Mouse (Mus musculus) CH12.LX (cell line): ENCODE data around the gene Rtl4. TPM values are rescaled to one million over a fixed set of nuclear protein-coding genes. Genes with fewer than 3 reads are reported as not detected.

Source experiments
- DNase-seq: peaks from one replicate; pipeline ENCODE4 v3.0.0-alpha.2; 2013; ENCODE audit errors: extremely low read depth
- H3K27ac ChIP-seq: 2 replicates; pipeline ENCODE4 v1.5.1; 2012; ENCODE audit warnings: low read depth, mild to moderate bottlenecking, control low read depth, moderate library complexity; ENCODE audit not compliant: insufficient read depth
- H3K27me3 ChIP-seq: replicated peaks from 2 replicates; pipeline ENCODE3; 2012; ENCODE audit warnings: inconsistent platforms
- H3K36me3 ChIP-seq, 2 experiments: replicated peaks in 1 of 2; 2 replicates each; pipeline versions ENCODE3 to v1.6.1; 2012; ENCODE audit warnings: inconsistent platforms in 1 of 2, low read length in 1 of 2, mild to moderate bottlenecking in 1 of 2, mixed read lengths in 1 of 2, moderate library complexity in 1 of 2; ENCODE audit not compliant: control insufficient read depth in 1 of 2, insufficient read depth in 1 of 2
- H3K4me1 ChIP-seq, 2 experiments: 2 replicates each; pipeline ENCODE4 v1.6.1; 2012; ENCODE audit warnings: inconsistent platforms in 1 of 2, moderate library complexity in 1 of 2; ENCODE audit not compliant: insufficient read depth in 2 of 2, control insufficient read depth in 1 of 2
- H3K4me2 ChIP-seq: 2 replicates; pipeline ENCODE4 v1.6.1; 2012; ENCODE audit warnings: low read depth, mild to moderate bottlenecking, control low read depth; ENCODE audit not compliant: poor library complexity, insufficient read depth, severe bottlenecking
- H3K4me3 ChIP-seq, 3 experiments: fragments of 150-350 bp in 1 of 3; sonication (generic) in 1 of 3; replicated peaks in 1 of 3; 2 replicates each; pipeline versions ENCODE3 to v1.5.1; 2011 to 2012; ENCODE audit warnings: low read depth in 2 of 3, low read length in 2 of 3, mild to moderate bottlenecking in 2 of 3, moderate library complexity in 2 of 3, control low read depth in 1 of 3, improper control_type of control experiment in 1 of 3, inconsistent platforms in 1 of 3, mixed read lengths in 1 of 3; ENCODE audit not compliant: poor library complexity in 1 of 3
- H3K79me2 ChIP-seq: replicated peaks from 2 replicates; pipeline ENCODE4 v1.6.1; 2012; ENCODE audit warnings: mild to moderate bottlenecking, moderate library complexity; ENCODE audit not compliant: control insufficient read depth, poor library complexity, insufficient read depth, severe bottlenecking; ENCODE audit errors: extremely low read depth
- H3K9ac ChIP-seq: 2 replicates; pipeline ENCODE4 v1.6.1; 2012; ENCODE audit warnings: low read depth, mild to moderate bottlenecking, control low read depth, moderate library complexity; ENCODE audit not compliant: insufficient read depth
- H3K9me3 ChIP-seq: replicated peaks from 2 replicates; pipeline ENCODE3; 2012; ENCODE audit warnings: low read length, inconsistent platforms, mixed read lengths
- CHD1 ChIP-seq: IDR thresholded peaks from 2 replicates; pipeline ENCODE4 v1.6.1; 2012; ENCODE audit warnings: low read depth, low read length, improper control_type of control experiment, inconsistent platforms
- ELF1 ChIP-seq: IDR thresholded peaks from 2 replicates; pipeline ENCODE4 v1.6.1; 2014; ENCODE audit warnings: low read depth, mild to moderate bottlenecking, inconsistent platforms, low read length, improper control_type of control experiment
- ETS1 ChIP-seq: conservative IDR thresholded peaks from 2 replicates; pipeline ENCODE4 v1.6.1; 2012; ENCODE audit warnings: low read depth, mild to moderate bottlenecking, inconsistent platforms, low read length, improper control_type of control experiment, moderate library complexity
- HCFC1 ChIP-seq: IDR thresholded peaks from 2 replicates; pipeline ENCODE4 v1.6.1; 2012; ENCODE audit warnings: low read depth, mild to moderate bottlenecking, inconsistent platforms, low read length, improper control_type of control experiment
- JUN ChIP-seq: IDR thresholded peaks from 2 replicates; pipeline ENCODE4 v1.6.1; 2011; ENCODE audit warnings: low read depth, mild to moderate bottlenecking, low read length, improper control_type of control experiment, moderate library complexity; ENCODE audit not compliant: insufficient read depth
- JUND ChIP-seq: conservative IDR thresholded peaks from 2 replicates; pipeline ENCODE4 v1.6.1; 2011; ENCODE audit warnings: low read depth, low read length, improper control_type of control experiment
- MEF2A ChIP-seq: IDR thresholded peaks from 2 replicates; pipeline ENCODE4 v1.6.1; 2014; ENCODE audit warnings: low read depth, mild to moderate bottlenecking, inconsistent platforms, low read length, improper control_type of control experiment, borderline replicate concordance
- MXI1 ChIP-seq: IDR thresholded peaks from 2 replicates; pipeline ENCODE4 v1.6.1; 2011; ENCODE audit warnings: mild to moderate bottlenecking, low read depth, low read length, improper control_type of control experiment
- MYC ChIP-seq: IDR thresholded peaks from 2 replicates; pipeline ENCODE4 v1.6.1; 2011; ENCODE audit warnings: low read depth, mild to moderate bottlenecking, improper control_type of control experiment, low read length
- PAX5 ChIP-seq: IDR thresholded peaks from 2 replicates; pipeline ENCODE4 v1.6.1; 2012; ENCODE audit warnings: low read length, inconsistent platforms, mixed read lengths
- SIN3A ChIP-seq: IDR thresholded peaks from 2 replicates; pipeline ENCODE4 v1.6.1; 2012; ENCODE audit warnings: low read length, improper control_type of control experiment, inconsistent platforms
- SMC3 ChIP-seq: IDR thresholded peaks from 2 replicates; pipeline ENCODE4 v1.6.1; 2011; ENCODE audit warnings: low read depth, low read length, improper control_type of control experiment
- TBP ChIP-seq: conservative IDR thresholded peaks from 2 replicates; pipeline ENCODE4 v1.6.1; 2011; ENCODE audit warnings: low read depth, low read length, improper control_type of control experiment
- TCF12 ChIP-seq: IDR thresholded peaks from 2 replicates; pipeline ENCODE4 v1.6.1; 2014; ENCODE audit warnings: low read depth, mild to moderate bottlenecking, inconsistent platforms, low read length, improper control_type of control experiment
- USF2 ChIP-seq: conservative IDR thresholded peaks from 2 replicates; pipeline ENCODE4 v1.6.1; 2011; ENCODE audit warnings: low read depth, low read length, improper control_type of control experiment
- ZNF384 ChIP-seq: IDR thresholded peaks from 2 replicates; pipeline ENCODE4 v1.6.1; 2012; ENCODE audit warnings: low read depth, low read length, improper control_type of control experiment, inconsistent platforms
- dilution Hi-C: fragments of 300-500 bp; cut with MboI; formaldehyde crosslinking; loops from 2 replicates; pipeline ENCODE4 v1.14.3; 2020; ENCODE audit warnings: low sequenced_read_pairs; ENCODE audit not compliant: extremely low pct_unique_long_range_greater_than_20kb, extremely low pct_ligation_motif_present
- in situ Hi-C: fragments of 300-500 bp; cut with MboI; formaldehyde crosslinking; loops from 3 replicates; pipeline ENCODE4 v1.14.3; 2019; ENCODE audit warnings: low sequenced_read_pairs, low pct_ligation_motif_present, low pct_unique_long_range_greater_than_20kb, mixed read lengths
- polyA plus RNA-seq: library from polyadenylated mRNA; unstranded; fragments of >175 nt; gene quantifications from 2 replicates; pipeline ENCODE4 v1.2.1, GENCODE M21; 2012; ENCODE audit warnings: low read depth; ENCODE audit not compliant: insufficient read length
- total RNA-seq, 2 experiments: library from RNA; depleted of rRNA; stranded (reverse); fragments of 300-350 nt in 1 of 2; fragments of >200 nt in 1 of 2; gene quantifications; 2 replicates each; pipeline ENCODE4 v1.2.3; 2012 to 2014

Rtl4 gene
- total and polyA plus RNA-seq, 3 experiments: not detected

DNA sequence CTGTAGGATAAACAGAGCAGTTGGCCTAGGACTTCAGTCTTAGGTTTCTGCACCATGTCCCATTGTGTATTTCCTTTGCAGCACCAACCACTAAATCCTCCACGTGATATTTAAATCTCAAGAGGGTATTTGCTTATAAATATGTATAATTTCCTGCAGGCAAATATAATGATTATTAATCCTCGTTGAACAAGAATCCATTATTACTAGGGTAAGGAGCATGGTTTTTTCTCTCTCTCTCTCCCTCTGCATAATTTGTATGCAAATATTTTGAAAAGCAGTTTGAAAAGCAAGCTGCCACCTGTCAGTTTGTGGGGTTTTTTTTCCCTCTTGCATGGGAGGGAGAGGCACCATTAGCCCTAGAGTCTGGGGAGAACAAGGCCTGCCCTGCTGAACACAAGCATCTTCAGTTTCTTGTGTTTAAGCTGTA, 376.8 kb downstream of the Rtl4 start:
- in situ Hi-C loops: no loop called here
- no peak overlapping the region for H3K4me2 ChIP-seq

DNA sequence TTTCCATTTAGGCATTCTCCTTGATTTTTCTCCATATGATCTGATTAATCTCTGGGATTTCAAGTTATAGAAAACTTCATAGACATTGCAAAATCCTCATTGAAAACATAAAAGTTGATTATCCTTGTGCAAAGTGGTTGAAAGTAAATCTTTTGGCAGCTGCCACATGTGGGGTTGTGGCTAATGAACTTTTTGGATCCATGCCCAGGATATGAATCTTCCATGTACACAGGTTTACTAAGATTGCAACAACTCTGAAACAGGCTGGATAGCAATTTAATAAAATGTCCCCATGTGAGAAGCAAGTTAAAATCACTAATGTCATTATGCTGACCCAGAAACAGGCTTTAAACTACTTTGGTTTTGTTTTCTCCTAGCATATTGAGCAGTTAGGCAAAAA, 401.1 kb downstream of the Rtl4 start:
- Histone ChIP-seq H3K9me3 (no peaks in the 10 kb centered on the region), H3K27me3 (no peaks in the 10 kb centered on the region), H3K4me1 (no peaks in the 10 kb centered on the region), H3K79me2 (no peaks in the 10 kb centered on the region), H3K36me3 (no peaks in the 10 kb centered on the region), H3K4me2 (no peak overlapping the region), H3K9ac (no peak overlapping the region), H3K27ac (no peak overlapping the region), H3K4me3 (no peak overlapping the region)
- TF ChIP-seq MYC (no peak), PAX5 (no peak), TBP (no peak), CHD1 (no peak), SMC3 (no peak), ELF1 (no peak), JUND (no peak), USF2 (no peak), JUN (no peak), HCFC1 (no peak), SIN3A (no peak), TCF12 (no peak)
- TF ChIP-seq, all 38 proteins: peak for 0
- no peak for DNase-seq
- in situ Hi-C loops: no loop called here
- dilution Hi-C loops: no loop called here

More for the DNA sequence above, 376.8 kb downstream of the Rtl4 start:
- Histone ChIP-seq H3K36me3 (no peaks in the 10 kb centered on the region), H3K4me3 (no peak overlapping the region), H3K9me3 (no peaks in the 10 kb centered on the region), H3K4me1 (no peaks in the 10 kb centered on the region)
- DNase-seq: no peak
- TF ChIP-seq ETS1 (no peak), ELF1 (no peak), TBP (no peak), ZNF384 (no peak), MXI1 (no peak), MEF2A (no peak), USF2 (no peak), CHD1 (no peak)
- TF ChIP-seq, all 38 proteins: peak for 0
- H3K27me3 ChIP-seq: no peaks in the 10 kb centered on the region
- dilution Hi-C loops: no loop called here
- H3K9ac ChIP-seq: no peak overlapping the region
- no peak overlapping the region for H3K27ac ChIP-seq
- H3K79me2 ChIP-seq: no peaks in the 10 kb centered on the region
